Mouse (Mus musculus): ENCODE data around the gene Fut9. TPM values are rescaled to one million over a fixed set of nuclear protein-coding genes. Genes with fewer than 3 reads are reported as not detected.

Gene Fut9
- total and polyA plus RNA-seq, 3 experiments, result 0.49 TPM; not detected in 2

- Histone ChIP-seq H3K9me3 (replicated peaks) (no peaks in the 10 kb centered on the region), H3K36me3 (replicated peaks) (no peaks in the 10 kb centered on the region), H3K27me3 (ENCODE audit: insufficient read depth, low read length) (no peaks in the 10 kb centered on the region), H3K4me3 (ENCODE audit: low read depth, low read length) (no peak overlapping the region), H3K4me1 (ENCODE audit: insufficient read depth, low read depth, low read length) (no peaks in the 10 kb centered on the region)
- no peak for TF ChIP-seq POLR2AphosphoS5 (IDR thresholded peaks at IDR 0.05; ENCODE audit: insufficient replicate concordance, low read depth, low read length)
- TF ChIP-seq GATA2 (IDR thresholded peaks at IDR 0.05; ENCODE audit: borderline replicate concordance, low read depth, low read length), result no peak
- no peak for TF ChIP-seq GATA1 (IDR thresholded peaks at IDR 0.05; ENCODE audit: borderline replicate concordance, low read length)
- TF ChIP-seq CTCF (IDR thresholded peaks at IDR 0.05; ENCODE audit: low read depth, low read length), result no peak
- no peak for TF ChIP-seq TAL1 (conservative IDR thresholded peaks at IDR 0.05; ENCODE audit: low read depth, low read length)
- DNase-seq (ENCODE audit: low spot score), result no peak
- ATAC-seq (ENCODE audit: extremely low read depth, insufficient number of reproducible peaks, low FRiP score, poor library complexity, severe bottlenecking), result no peak
These were observed 176.9 kb downstream of the Fut9 start for GRCm38 (mm10) chr4:25623176-25623575.

GRCm38 (mm10) chr4:25617301-25617700, 182.7 kb downstream of the Fut9 start:
- TF ChIP-seq GATA1 (IDR thresholded peaks at IDR 0.05; ENCODE audit: borderline replicate concordance, low read length) (no peak), POLR2AphosphoS5 (IDR thresholded peaks at IDR 0.05; ENCODE audit: insufficient replicate concordance, low read depth, low read length) (no peak)
- no peak overlapping the region for H3K4me3 ChIP-seq (ENCODE audit: low read depth, low read length)
- H3K4me1 ChIP-seq (ENCODE audit: insufficient read depth, low read depth, low read length), result no peaks in the 10 kb centered on the region

GRCm38 (mm10) chr4:25613426-25613825, 186.6 kb downstream of the Fut9 start:
- Histone ChIP-seq H3K4me3 (ENCODE audit: low read depth, low read length) (no peak overlapping the region), H3K27me3 (ENCODE audit: insufficient read depth, low read length) (no peaks in the 10 kb centered on the region), H3K9me3 (replicated peaks) (no peaks in the 10 kb centered on the region), H3K36me3 (replicated peaks) (no peaks in the 10 kb centered on the region), H3K4me1 (ENCODE audit: insufficient read depth, low read depth, low read length) (no peaks in the 10 kb centered on the region)
- DNase-seq (ENCODE audit: low spot score), result no peak
- no peak for ATAC-seq (ENCODE audit: extremely low read depth, insufficient number of reproducible peaks, low FRiP score, poor library complexity, severe bottlenecking)
- TF ChIP-seq GATA2 (IDR thresholded peaks at IDR 0.05; ENCODE audit: borderline replicate concordance, low read depth, low read length), result no peak
- TF ChIP-seq CTCF (IDR thresholded peaks at IDR 0.05; ENCODE audit: low read depth, low read length), result no peak
- TF ChIP-seq TAL1 (conservative IDR thresholded peaks at IDR 0.05; ENCODE audit: low read depth, low read length), result no peak
- no peak for TF ChIP-seq GATA1 (IDR thresholded peaks at IDR 0.05; ENCODE audit: borderline replicate concordance, low read length)
- TF ChIP-seq POLR2AphosphoS5 (IDR thresholded peaks at IDR 0.05; ENCODE audit: insufficient replicate concordance, low read depth, low read length), result no peak

More at GRCm38 (mm10) chr4:25617301-25617700, 182.7 kb downstream of the Fut9 start:
- ATAC-seq (ENCODE audit: extremely low read depth, insufficient number of reproducible peaks, low FRiP score, poor library complexity, severe bottlenecking) (no peak), DNase-seq (ENCODE audit: low spot score) (no peak)
- H3K36me3 ChIP-seq (replicated peaks), result no peaks in the 10 kb centered on the region
- no peaks in the 10 kb centered on the region for H3K27me3 ChIP-seq (ENCODE audit: insufficient read depth, low read length)
- no peaks in the 10 kb centered on the region for H3K9me3 ChIP-seq (replicated peaks)

- no peak for TF ChIP-seq POLR2AphosphoS5 (IDR thresholded peaks at IDR 0.05; ENCODE audit: insufficient replicate concordance, low read depth, low read length)
- no peak for TF ChIP-seq GATA1 (IDR thresholded peaks at IDR 0.05; ENCODE audit: borderline replicate concordance, low read length)
- no peak for TF ChIP-seq TAL1 (conservative IDR thresholded peaks at IDR 0.05; ENCODE audit: low read depth, low read length)
- TF ChIP-seq CTCF (IDR thresholded peaks at IDR 0.05; ENCODE audit: low read depth, low read length), result no peak
- TF ChIP-seq GATA2 (IDR thresholded peaks at IDR 0.05; ENCODE audit: borderline replicate concordance, low read depth, low read length), result no peak
- no peak for ATAC-seq (ENCODE audit: extremely low read depth, insufficient number of reproducible peaks, low FRiP score, poor library complexity, severe bottlenecking)
- no peak for DNase-seq (ENCODE audit: low spot score)
- Histone ChIP-seq H3K27me3 (ENCODE audit: insufficient read depth, low read length) (no peaks in the 10 kb centered on the region), H3K9me3 (replicated peaks) (no peaks in the 10 kb centered on the region), H3K36me3 (replicated peaks) (no peaks in the 10 kb centered on the region), H3K4me3 (ENCODE audit: low read depth, low read length) (no peak overlapping the region), H3K4me1 (ENCODE audit: insufficient read depth, low read depth, low read length) (peaks cover 2% of the 10 kb centered on the region; the same call in 1 of the 2 replicates)
These were observed 189.6 kb downstream of the Fut9 start for GRCm38 (mm10) chr4:25610481-25610880.

GRCm38 (mm10) chr4:25593218-25593617, 206.8 kb downstream of the Fut9 start:
- no peaks in the 10 kb centered on the region for H3K36me3 ChIP-seq (replicated peaks)
- ATAC-seq (ENCODE audit: extremely low read depth, insufficient number of reproducible peaks, low FRiP score, poor library complexity, severe bottlenecking) (no peak), DNase-seq (ENCODE audit: low spot score) (no peak)

More at GRCm38 (mm10) chr4:25593218-25593617, 206.8 kb downstream of the Fut9 start:
- H3K4me1 ChIP-seq (ENCODE audit: insufficient read depth, low read depth, low read length), result no peaks in the 10 kb centered on the region
- TF ChIP-seq POLR2AphosphoS5 (IDR thresholded peaks at IDR 0.05; ENCODE audit: insufficient replicate concordance, low read depth, low read length), result no peak
- no peak for TF ChIP-seq TAL1 (conservative IDR thresholded peaks at IDR 0.05; ENCODE audit: low read depth, low read length)
- no peak for TF ChIP-seq CTCF (IDR thresholded peaks at IDR 0.05; ENCODE audit: low read depth, low read length)
- TF ChIP-seq GATA1 (IDR thresholded peaks at IDR 0.05; ENCODE audit: borderline replicate concordance, low read length), result no peak
- TF ChIP-seq GATA2 (IDR thresholded peaks at IDR 0.05; ENCODE audit: borderline replicate concordance, low read depth, low read length), result no peak
- H3K27me3 ChIP-seq (ENCODE audit: insufficient read depth, low read length), result no peaks in the 10 kb centered on the region
- H3K9me3 ChIP-seq (replicated peaks), result peaks cover 4% of the 10 kb centered on the region
- no peak overlapping the region for H3K4me3 ChIP-seq (ENCODE audit: low read depth, low read length)

Measured in G1E (cell line).